Mouse (Mus musculus): ENCODE results near the gene Slc31a2.

The Slc31a2 gene

GRCm38 (mm10) chr4:62322684-62323083, 60.3 kb downstream of the Slc31a2 start:
- DNase-seq: no peak

GRCm38 (mm10) chr4:62326111-62326510, 63.7 kb downstream of the Slc31a2 start:
- DNase-seq: no peak

GRCm38 (mm10) chr4:62328941-62329660, 66.7 kb downstream of the Slc31a2 start:
- no peak for DNase-seq

- no peak for DNase-seq
Observed at GRCm38 (mm10) chr4:62331977-62332376, 69.6 kb downstream of the Slc31a2 start.

- DNase-seq: no peak
Observed at GRCm38 (mm10) chr4:62338536-62338935, 76.2 kb downstream of the Slc31a2 start.

- no peak for DNase-seq
Observed at GRCm38 (mm10) chr4:62344000-62344399, 81.6 kb downstream of the Slc31a2 start.

- DNase-seq: no peak
Observed at GRCm38 (mm10) chr4:62345827-62346226, 83.5 kb downstream of the Slc31a2 start.

- peak in 1 of 2 experiments; percentile 31 for DNase-seq
Observed at GRCm38 (mm10) chr4:62347605-62348328, 85.4 kb downstream of the Slc31a2 start.
